Mouse (Mus musculus) embryonic facial prominence, embryonic 11.5 days (tissue): Measurements from ENCODE around the gene Pfn1. TPM values are rescaled to one million over a fixed set of nuclear protein-coding genes. Genes with fewer than 3 reads are reported as not detected.
A peak's percentile ranks its signal among the peaks of the same experiment; 100 is the strongest.

Experiments used
- ATAC-seq: fragments of 200-750 bp; cut with Nextera tagmentation; replicated peaks from 2 replicates; pipeline ENCODE4 v1.8.0; 2017; ENCODE audit warnings: low read depth; ENCODE audit not compliant: insufficient number of reproducible peaks, low FRiP score, low TSS enrichment
- DNase-seq: peaks from one replicate; pipeline ENCODE4 v3.0.0-alpha.2; 2015; ENCODE audit warnings: low spot score
- H3K27ac ChIP-seq: fragments of 300-500 bp; sonication (generic); replicated peaks from 2 replicates; pipeline ENCODE4 v1.5.1; 2014; ENCODE audit warnings: mild to moderate bottlenecking, low read depth, low read length, control low read depth
- H3K27me3 ChIP-seq: fragments of 300-500 bp; sonication (generic); 2 replicates; pipeline ENCODE4 v1.6.1; 2014; ENCODE audit warnings: mild to moderate bottlenecking, low read length, moderate library complexity, mixed read lengths; ENCODE audit not compliant: control insufficient read depth, insufficient read depth
- H3K36me3 ChIP-seq: fragments of 300-500 bp; sonication (generic); replicated peaks from 2 replicates; pipeline ENCODE4 v1.6.1; 2014; ENCODE audit warnings: low read depth, mild to moderate bottlenecking, low read length, moderate library complexity, mixed read lengths; ENCODE audit not compliant: control insufficient read depth, insufficient read depth
- H3K4me1 ChIP-seq: fragments of 300-500 bp; sonication (generic); 2 replicates; pipeline ENCODE4 v1.6.1; 2014; ENCODE audit warnings: low read length, mixed read lengths; ENCODE audit not compliant: control insufficient read depth, insufficient read depth
- H3K4me2 ChIP-seq: fragments of 300-500 bp; sonication (generic); 2 replicates; pipeline ENCODE4 v1.6.1; 2014; ENCODE audit warnings: low read depth, mild to moderate bottlenecking, control low read depth, low read length, moderate library complexity
- H3K4me3 ChIP-seq: fragments of 300-500 bp; sonication (generic); 2 replicates; pipeline ENCODE4 v1.5.1; 2014; ENCODE audit warnings: low read depth, low read length, control low read depth
- H3K9ac ChIP-seq: fragments of 300-500 bp; sonication (generic); replicated peaks from 2 replicates; pipeline ENCODE4 v1.6.1; 2014; ENCODE audit warnings: mild to moderate bottlenecking, control low read depth, low read length
- H3K9me3 ChIP-seq: fragments of 300-500 bp; sonication (generic); replicated peaks from 2 replicates; pipeline ENCODE4 v1.6.1; 2016; ENCODE audit warnings: mild to moderate bottlenecking, low read length, inconsistent platforms, mixed read lengths; ENCODE audit not compliant: control insufficient read depth
- WGBS: fragments of 180-500 bp; shearing (Covaris S2); extraction: QIAGEN DNeasy Blood & Tissue Kit; methylation state at CpG from one replicate; pipeline ENCODE4 v1.1.7; 2014; 5-methylcytosine and 5-hydroxymethylcytosine counted together
- polyA plus RNA-seq: library from polyadenylated mRNA; unstranded; fragments of >200 nt; fragmentation: Nextera tagmentation; extraction: Ambion mirVana; gene quantifications from 2 replicates; pipeline ENCODE4 v1.2.1, GENCODE M21; 2014

Pfn1 gene
- polyA plus RNA-seq, 1 experiment from 2014 or later, result 1,669 TPM

DNA sequence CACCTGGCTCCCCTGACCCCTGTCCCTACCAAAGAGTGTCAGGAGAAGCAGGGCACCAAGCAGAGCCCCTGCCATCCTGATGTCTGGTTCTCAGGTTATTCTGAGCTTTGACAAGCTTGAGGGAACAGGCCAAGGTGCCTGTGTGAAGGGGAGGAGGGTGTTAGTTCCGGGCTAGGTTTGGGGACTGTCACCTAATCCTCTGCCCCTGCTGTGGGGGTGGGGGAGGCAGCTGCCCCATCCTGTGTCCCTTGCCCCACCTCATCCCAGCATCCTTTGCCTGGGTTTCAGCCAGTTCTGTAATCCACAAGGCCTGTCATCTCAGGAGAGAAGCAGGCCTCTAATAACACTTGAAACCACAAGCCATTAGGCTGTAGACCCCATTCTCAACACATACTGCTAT is 35.3 kb downstream of the Pfn1 start, which contains the start of gene Chrne:
TSS of gene Chrne (minus strand) at position 116 of the 400 bp plus-strand sequence.
- no peak within 1 kb of the TSS for H3K27ac ChIP-seq
- no peaks in the 10 kb centered on the region for H3K9me3 ChIP-seq
- H3K4me1 ChIP-seq, result peaks cover 3% of the 10 kb centered on the region
- H3K4me3 ChIP-seq, result no peak within 1 kb of the TSS
- no peak for DNase-seq
- ATAC-seq, result no peak
- 60% methylated on average over 1 of the region's 1 CpGs for WGBS
- H3K4me2 ChIP-seq, result no peak within 1 kb of the TSS
- no peaks in the 10 kb centered on the region for H3K36me3 ChIP-seq
- H3K27me3 ChIP-seq, result peaks cover 4% of the 10 kb centered on the region
- peak within 1 kb of the TSS; percentile 28; the same call in 1 of the 2 replicates for H3K9ac ChIP-seq

GRCm38 (mm10) chr11:70615516-70616093 is 38.8 kb downstream of the Pfn1 start, which contains the start of gene 4930544D05Rik:
TSS of gene 4930544D05Rik (plus strand) at chr11:70615848.
- no peaks in the 10 kb centered on the region for H3K9me3 ChIP-seq
- WGBS, result 13% methylated on average over 21 of the region's 21 CpGs
- ATAC-seq (0 out of 2 replicates have a peak, but pooled peaks have one; percentile 9), DNase-seq (peak; percentile 19)
- H3K9ac ChIP-seq, result peak within 1 kb of the TSS; percentile 53
- H3K4me1 ChIP-seq, result peaks cover 3% of the 10 kb centered on the region
- H3K4me3 ChIP-seq, result peak within 1 kb of the TSS; percentile 32
- H3K27me3 ChIP-seq, result peaks cover 4% of the 10 kb centered on the region
- peak within 1 kb of the TSS; percentile 67 for H3K4me2 ChIP-seq
- H3K27ac ChIP-seq, result no peak within 1 kb of the TSS
- peaks cover 5% of the 10 kb centered on the region for H3K36me3 ChIP-seq

GRCm38 (mm10) chr11:70615074-70615473 is 39.4 kb downstream of the Pfn1 start:
- DNase-seq (peak; percentile 67), ATAC-seq (peak; percentile 44; the same call in 1 of the 2 replicates)
- Histone ChIP-seq H3K36me3 (peaks cover 5% of the 10 kb centered on the region), H3K9ac (peak overlapping the region; percentile 53), H3K9me3 (no peaks in the 10 kb centered on the region), H3K4me3 (peak overlapping the region; percentile 32), H3K4me2 (peak overlapping the region; percentile 67), H3K27ac (no peak overlapping the region), H3K27me3 (peaks cover 4% of the 10 kb centered on the region), H3K4me1 (peaks cover 3% of the 10 kb centered on the region)
- WGBS, result 3% methylated on average over 17 of the region's 17 CpGs

DNA sequence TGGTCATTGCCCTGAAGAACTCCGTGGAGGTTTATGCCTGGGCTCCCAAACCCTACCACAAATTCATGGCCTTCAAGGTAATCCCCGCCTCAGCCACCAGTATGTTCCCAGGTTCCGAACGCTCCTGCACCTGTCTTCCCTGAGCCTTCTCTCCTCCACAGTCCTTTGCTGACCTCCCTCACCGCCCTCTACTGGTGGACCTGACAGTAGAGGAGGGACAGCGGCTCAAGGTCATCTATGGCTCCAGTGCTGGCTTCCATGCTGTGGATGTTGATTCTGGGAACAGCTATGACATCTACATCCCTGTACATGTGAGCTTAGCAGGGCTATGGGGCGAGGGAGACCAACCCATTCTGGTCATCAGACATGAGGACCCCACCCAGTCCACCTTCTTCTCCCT is 41.9 kb downstream of the Pfn1 start:
- no peak overlapping the region for H3K27ac ChIP-seq
- no peak overlapping the region for H3K4me3 ChIP-seq
- H3K36me3 ChIP-seq, result peaks cover 16% of the 10 kb centered on the region
- ATAC-seq, result no peak
- peaks cover 3% of the 10 kb centered on the region for H3K4me1 ChIP-seq
- H3K9ac ChIP-seq, result no peak overlapping the region
- peaks cover 4% of the 10 kb centered on the region for H3K27me3 ChIP-seq
- no peak overlapping the region for H3K4me2 ChIP-seq
- WGBS, result 75% methylated on average over 7 of the region's 7 CpGs
- no peak for DNase-seq
- no peaks in the 10 kb centered on the region for H3K9me3 ChIP-seq

DNA sequence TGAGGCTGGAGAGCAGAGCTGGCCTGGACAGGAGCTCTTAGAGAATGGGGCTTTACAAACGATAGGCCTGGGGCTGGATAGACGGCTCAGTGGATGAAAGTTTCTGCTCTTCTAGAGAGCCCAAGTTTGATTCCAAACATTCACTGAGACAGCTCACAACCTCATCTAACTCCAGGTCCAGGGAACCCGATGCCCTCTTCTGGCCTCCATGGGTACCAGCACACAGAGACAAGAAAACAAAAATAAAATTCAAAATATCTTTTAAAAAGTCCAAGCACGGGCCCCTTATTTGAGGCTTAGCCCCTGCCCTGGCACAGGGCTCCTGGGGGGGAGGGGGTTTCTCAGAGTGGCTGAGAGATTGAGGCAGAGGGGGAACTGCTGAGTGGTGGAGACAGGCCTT is 43.7 kb downstream of the Pfn1 start:
- ATAC-seq (no peak), DNase-seq (no peak)
- H3K9me3 ChIP-seq, result no peaks in the 10 kb centered on the region
- H3K27me3 ChIP-seq, result no peaks in the 10 kb centered on the region
- H3K4me2 ChIP-seq, result no peak overlapping the region
- H3K27ac ChIP-seq, result no peak overlapping the region
- WGBS, result 83% methylated on average over 4 of the region's 4 CpGs
- H3K9ac ChIP-seq, result no peak overlapping the region
- no peak overlapping the region for H3K4me3 ChIP-seq
- peaks cover 3% of the 10 kb centered on the region for H3K4me1 ChIP-seq
- peaks cover 16% of the 10 kb centered on the region for H3K36me3 ChIP-seq

DNA sequence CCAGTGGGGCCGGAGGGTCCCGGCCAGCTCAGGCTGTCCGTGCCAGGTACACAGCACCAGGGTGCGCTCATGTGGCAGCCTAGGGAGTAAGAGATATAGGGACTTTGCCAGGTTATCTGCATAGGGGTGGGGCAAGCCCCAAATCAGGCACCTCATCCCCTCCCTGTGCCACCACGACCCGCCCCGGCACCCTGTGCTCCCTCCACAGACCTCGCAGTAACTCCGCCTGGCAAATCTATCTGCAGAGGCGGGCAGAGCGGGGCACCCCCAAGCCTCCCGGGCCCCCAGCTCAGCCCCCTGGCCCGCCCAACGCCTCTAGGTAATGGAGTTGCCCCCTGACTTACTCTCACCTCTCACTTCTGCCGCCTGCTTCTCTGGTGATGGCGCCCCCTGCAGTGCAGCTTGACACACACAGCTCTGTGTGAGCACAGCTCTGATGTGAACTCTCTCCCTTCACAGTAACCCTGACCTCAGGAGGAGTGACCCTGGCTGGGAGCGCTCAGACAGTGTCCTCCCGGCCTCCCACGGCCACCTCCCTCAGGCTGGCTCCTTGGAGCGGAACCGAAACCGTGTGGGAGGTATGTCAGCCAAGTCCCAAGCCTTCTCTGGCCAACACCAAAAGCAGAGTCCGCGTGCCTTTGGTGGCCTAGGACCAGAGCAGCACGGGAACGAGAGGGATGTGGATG is 45.9 kb downstream of the Pfn1 start:
- Histone ChIP-seq H3K27ac (no peak overlapping the region), H3K9ac (no peak overlapping the region), H3K4me3 (no peak overlapping the region), H3K4me1 (no peaks in the 10 kb centered on the region), H3K9me3 (no peaks in the 10 kb centered on the region), H3K36me3 (peaks cover 18% of the 10 kb centered on the region), H3K4me2 (no peak overlapping the region), H3K27me3 (no peaks in the 10 kb centered on the region)
- WGBS, result 89% methylated on average over 26 of the region's 26 CpGs
- ATAC-seq (no peak), DNase-seq (no peak)

GRCm38 (mm10) chr11:70607611-70608010 is 46.8 kb downstream of the Pfn1 start:
- H3K27ac ChIP-seq, result no peak overlapping the region
- no peak overlapping the region for H3K9ac ChIP-seq
- ATAC-seq, result no peak
- 93% methylated on average over 9 of the region's 9 CpGs for WGBS
- DNase-seq, result no peak
- no peaks in the 10 kb centered on the region for H3K9me3 ChIP-seq
- peaks cover 17% of the 10 kb centered on the region for H3K36me3 ChIP-seq
- no peaks in the 10 kb centered on the region for H3K4me1 ChIP-seq
- H3K27me3 ChIP-seq, result no peaks in the 10 kb centered on the region
- H3K4me3 ChIP-seq, result no peak overlapping the region
- no peak overlapping the region for H3K4me2 ChIP-seq

DNA sequence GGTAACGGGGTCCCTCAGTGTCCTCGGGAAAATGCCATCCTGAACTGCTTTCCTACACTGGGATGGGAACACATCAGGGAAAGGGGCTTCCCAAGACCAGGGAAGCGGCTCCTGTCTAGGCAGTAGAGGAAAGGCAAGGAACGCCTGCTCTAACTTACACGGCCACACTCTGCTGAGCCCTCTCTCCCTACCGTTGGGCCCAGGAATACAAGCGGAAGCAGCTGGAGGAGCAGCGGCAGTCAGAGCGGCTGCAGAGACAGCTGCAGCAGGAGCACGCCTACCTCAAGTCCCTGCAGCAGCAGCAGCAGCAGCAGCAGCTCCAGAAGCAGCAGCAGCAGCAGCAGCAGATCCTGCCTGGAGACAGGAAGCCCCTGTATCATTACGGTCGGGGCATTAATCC is 47.7 kb downstream of the Pfn1 start:
- Histone ChIP-seq H3K4me2 (no peak overlapping the region), H3K27ac (no peak overlapping the region), H3K9me3 (no peaks in the 10 kb centered on the region), H3K9ac (no peak overlapping the region), H3K27me3 (no peaks in the 10 kb centered on the region), H3K36me3 (peaks cover 15% of the 10 kb centered on the region), H3K4me1 (no peaks in the 10 kb centered on the region), H3K4me3 (no peak overlapping the region)
- DNase-seq (no peak), ATAC-seq (no peak)
- 74% methylated on average over 12 of the region's 12 CpGs for WGBS
